Mouse (Mus musculus): ENCODE results near the gene Armc12. TPM values are rescaled to one million over a fixed set of nuclear protein-coding genes. Genes with fewer than 3 reads are reported as not detected.
"Not testable (repeated sequence)": the region's sequence is repeated elsewhere in the genome, so short reads cannot be mapped to it uniquely, and the experiment has no call there.

Gene Armc12
- polyA plus RNA-seq, 1 experiment from 2014 or later: not detected

GRCm38 (mm10) chr17:28546925-28547324 lies 16.3 kb downstream of the Armc12 start:
- Histone ChIP-seq H3K4me1 (replicated peaks; ENCODE audit: control insufficient read depth, insufficient read depth) (no peaks in the 10 kb centered on the region), H3K4me2 (replicated peaks; ENCODE audit: low read depth) (no peak overlapping the region), H3K36me3 (ENCODE audit: control insufficient read depth, insufficient read depth, low read length) (no peaks in the 10 kb centered on the region), H3K27ac (replicated peaks) (no peak overlapping the region), H3K9me3 (ENCODE audit: control insufficient read depth, low read length) (no peaks in the 10 kb centered on the region), H3K9ac (ENCODE audit: low read length) (no peak overlapping the region), H3K27me3 (ENCODE audit: control insufficient read depth, insufficient read depth, low read length) (no peaks in the 10 kb centered on the region), H3K4me3 (ENCODE audit: low read depth, low read length) (no peak overlapping the region)
- WGBS: 87% methylated on average over 1 of the region's 1 CpGs
- no peak for TF ChIP-seq EP300 (optimal IDR thresholded peaks at IDR 0.05)
- peak; percentile 10; the same call in 1 of the 2 replicates for TF ChIP-seq CTCF (IDR thresholded peaks at IDR 0.05; ENCODE audit: low read depth)
- ATAC-seq (ENCODE audit: low FRiP score, low TSS enrichment) (no peak), DNase-seq (ENCODE audit: low spot score) (no peak)

- TF ChIP-seq CTCF (IDR thresholded peaks at IDR 0.05; ENCODE audit: low read depth) (no peak), EP300 (optimal IDR thresholded peaks at IDR 0.05) (no peak)
- Histone ChIP-seq H3K27ac (replicated peaks) (no peak overlapping the region), H3K4me1 (replicated peaks; ENCODE audit: control insufficient read depth, insufficient read depth) (no peaks in the 10 kb centered on the region), H3K9me3 (ENCODE audit: control insufficient read depth, low read length) (no peaks in the 10 kb centered on the region), H3K9ac (ENCODE audit: low read length) (no peak overlapping the region), H3K4me3 (ENCODE audit: low read depth, low read length) (no peak overlapping the region), H3K4me2 (replicated peaks; ENCODE audit: low read depth) (no peak overlapping the region), H3K27me3 (ENCODE audit: control insufficient read depth, insufficient read depth, low read length) (no peaks in the 10 kb centered on the region), H3K36me3 (ENCODE audit: control insufficient read depth, insufficient read depth, low read length) (no peaks in the 10 kb centered on the region)
- 63% methylated on average over 11 of the region's 11 CpGs for WGBS
- DNase-seq (ENCODE audit: low spot score): no peak
- ATAC-seq (ENCODE audit: low FRiP score, low TSS enrichment): no peak
These were observed 17.9 kb downstream of the Armc12 start for GRCm38 (mm10) chr17:28548550-28548949.

- TF ChIP-seq CTCF (IDR thresholded peaks at IDR 0.05; ENCODE audit: low read depth) (no peak), EP300 (optimal IDR thresholded peaks at IDR 0.05) (no peak)
- Histone ChIP-seq H3K9ac (ENCODE audit: low read length) (no peak within 1 kb of the TSS), H3K36me3 (ENCODE audit: control insufficient read depth, insufficient read depth, low read length) (no peaks in the 10 kb centered on the region), H3K27me3 (ENCODE audit: control insufficient read depth, insufficient read depth, low read length) (no peaks in the 10 kb centered on the region), H3K9me3 (ENCODE audit: control insufficient read depth, low read length) (no peaks in the 10 kb centered on the region), H3K27ac (replicated peaks) (no peak within 1 kb of the TSS), H3K4me1 (replicated peaks; ENCODE audit: control insufficient read depth, insufficient read depth) (no peaks in the 10 kb centered on the region), H3K4me2 (replicated peaks; ENCODE audit: low read depth) (no peak within 1 kb of the TSS), H3K4me3 (ENCODE audit: low read depth, low read length) (no peak within 1 kb of the TSS)
- ATAC-seq (ENCODE audit: low FRiP score, low TSS enrichment) (no peak), DNase-seq (ENCODE audit: low spot score) (no peak)
- WGBS: 80% methylated on average over 14 of the region's 14 CpGs
These were observed 18.5 kb downstream of the Armc12 start, which contains the start of gene Clpsl2 for GRCm38 (mm10) chr17:28549111-28549510. Clpsl2 (plus strand) TSS chr17:28549411.

GRCm38 (mm10) chr17:28553040-28553793 lies 22.6 kb downstream of the Armc12 start:
- no peak overlapping the region for H3K27ac ChIP-seq (replicated peaks)
- TF ChIP-seq EP300 (optimal IDR thresholded peaks at IDR 0.05) (no peak), CTCF (IDR thresholded peaks at IDR 0.05; ENCODE audit: low read depth) (peak; percentile 96)
- H3K27me3 ChIP-seq (ENCODE audit: control insufficient read depth, insufficient read depth, low read length): no peaks in the 10 kb centered on the region
- peak; percentile 53; the same call in 1 of the 2 replicates for ATAC-seq (ENCODE audit: low FRiP score, low TSS enrichment)
- H3K4me2 ChIP-seq (replicated peaks; ENCODE audit: low read depth): no peak overlapping the region
- H3K4me1 ChIP-seq (replicated peaks; ENCODE audit: control insufficient read depth, insufficient read depth): no peaks in the 10 kb centered on the region; the same call in 1 of the 2 replicates
- H3K36me3 ChIP-seq (ENCODE audit: control insufficient read depth, insufficient read depth, low read length): no peaks in the 10 kb centered on the region
- H3K4me3 ChIP-seq (ENCODE audit: low read depth, low read length): no peak overlapping the region
- no peaks in the 10 kb centered on the region for H3K9me3 ChIP-seq (ENCODE audit: control insufficient read depth, low read length)
- 4% methylated on average over 14 of the region's 14 CpGs for WGBS
- no peak overlapping the region for H3K9ac ChIP-seq (ENCODE audit: low read length)
- peak; percentile 85 for DNase-seq (ENCODE audit: low spot score)

- H3K27ac ChIP-seq (replicated peaks); H3K9me3 ChIP-seq (ENCODE audit: control insufficient read depth, low read length); ATAC-seq (ENCODE audit: low FRiP score, low TSS enrichment); H3K9ac ChIP-seq (ENCODE audit: low read length); DNase-seq (ENCODE audit: low spot score); H3K4me2 ChIP-seq (replicated peaks; ENCODE audit: low read depth); H3K4me1 ChIP-seq (replicated peaks; ENCODE audit: control insufficient read depth, insufficient read depth); H3K4me3 ChIP-seq (ENCODE audit: low read depth, low read length); H3K36me3 ChIP-seq (ENCODE audit: control insufficient read depth, insufficient read depth, low read length); H3K27me3 ChIP-seq (ENCODE audit: control insufficient read depth, insufficient read depth, low read length): not testable (repeated sequence)
- WGBS: 90% methylated on average over 4 of the region's 4 CpGs
These were observed 23.4 kb downstream of the Armc12 start for GRCm38 (mm10) chr17:28554021-28554420.

GRCm38 (mm10) chr17:28556635-28557396 lies 26.2 kb downstream of the Armc12 start:
- H3K4me1 ChIP-seq (replicated peaks; ENCODE audit: control insufficient read depth, insufficient read depth): no peaks in the 10 kb centered on the region; the same call in 1 of the 2 replicates
- H3K9ac ChIP-seq (ENCODE audit: low read length): no peak overlapping the region
- H3K9me3 ChIP-seq (ENCODE audit: control insufficient read depth, low read length): no peaks in the 10 kb centered on the region
- WGBS: 36% methylated on average over 6 of the region's 6 CpGs
- no peak overlapping the region for H3K4me2 ChIP-seq (replicated peaks; ENCODE audit: low read depth)
- no peak for TF ChIP-seq EP300 (optimal IDR thresholded peaks at IDR 0.05)
- no peak for TF ChIP-seq CTCF (IDR thresholded peaks at IDR 0.05; ENCODE audit: low read depth)
- H3K27me3 ChIP-seq (ENCODE audit: control insufficient read depth, insufficient read depth, low read length): no peaks in the 10 kb centered on the region
- DNase-seq (ENCODE audit: low spot score): peak; percentile 63
- H3K36me3 ChIP-seq (ENCODE audit: control insufficient read depth, insufficient read depth, low read length): no peaks in the 10 kb centered on the region
- ATAC-seq (ENCODE audit: low FRiP score, low TSS enrichment): peak; percentile 64
- H3K4me3 ChIP-seq (ENCODE audit: low read depth, low read length): no peak overlapping the region
- peak overlapping the region; percentile 35; the same call in 1 of the 2 replicates for H3K27ac ChIP-seq (replicated peaks)

Data from stomach, postnatal 0 days (tissue).